Mouse (Mus musculus) olfactory bulb, adult 2 months (tissue): ENCODE results near the gene Rbm47.

ENCODE experiments used
- CTCF ChIP-seq: fragments of 200-500 bp; IDR thresholded peaks from 2 replicates; pipeline ENCODE4 v1.5.1; 2012; ENCODE audit warnings: low read depth, mild to moderate bottlenecking, low read length, moderate library complexity; ENCODE audit not compliant: insufficient read depth
- POLR2A ChIP-seq: fragments of 200-500 bp; IDR thresholded peaks from 2 replicates; pipeline ENCODE4 v1.6.1; 2012; ENCODE audit warnings: mild to moderate bottlenecking, low read depth, low read length, moderate library complexity; ENCODE audit not compliant: insufficient read depth

DNA sequence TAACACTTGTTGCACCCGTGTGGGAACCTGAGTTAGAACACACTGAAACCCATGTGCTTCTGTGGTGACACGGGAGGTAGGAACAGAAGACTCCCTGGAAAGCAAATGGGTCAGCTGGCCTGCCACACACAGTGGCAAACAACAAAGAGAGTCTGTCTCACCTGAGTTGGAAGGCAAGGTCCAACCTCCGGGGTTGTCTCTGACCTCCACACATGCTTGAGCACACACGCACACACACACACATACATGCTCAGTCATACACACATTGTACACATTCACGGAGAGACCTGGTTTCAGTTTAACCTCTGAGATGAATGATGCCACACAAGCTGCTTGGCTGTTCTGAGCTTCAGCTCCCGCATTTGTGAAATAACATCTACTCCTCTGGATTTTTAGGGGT lies 18.3 kb downstream of the Rbm47 start:
- TF ChIP-seq POLR2A, result no peak
- no peak for TF ChIP-seq CTCF
